ENCODE assay signal across 12 mouse cellular contexts in the genomic region with DNA sequence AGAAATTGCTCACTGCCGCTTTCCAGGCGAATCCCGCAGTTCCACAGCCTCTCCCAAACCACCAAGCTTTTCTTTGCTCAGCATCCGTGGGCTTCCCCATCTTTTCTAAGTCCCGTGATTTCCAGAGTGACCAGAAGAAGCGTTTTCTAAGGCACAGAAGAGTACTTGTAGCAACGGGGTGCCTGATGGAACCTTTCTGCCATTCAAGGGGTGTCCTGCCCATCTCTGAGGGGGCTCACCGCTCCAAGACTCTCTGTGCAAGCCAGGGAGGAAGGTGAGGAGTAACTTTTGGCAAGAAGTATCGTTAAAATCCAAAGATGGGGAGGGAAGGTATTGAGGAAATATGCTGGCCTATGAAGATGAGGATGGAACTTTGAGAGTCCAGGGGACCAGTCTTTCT. TPM values are rescaled to one million over a fixed set of nuclear protein-coding genes. Genes with fewer than 3 reads are reported as not detected.
DNase-seq lines count a peak whose midpoint lies in the region; ATAC-seq and TF ChIP-seq lines count a peak whose summit lies in the region.
"Had no signal": no experiment of that assay in that cellular context is flagged by ENCODE, and none has a peak within 500 bp of the region (broad histone marks: within the 10 kb centered on the region; RNA-seq: fewer than 3 reads in every experiment).

No protein-coding gene starts in this region.

- H3K27me3 ChIP-seq in heart, embryonic 12.5 days (replicated peaks) = peaks cover 95% of the 10 kb centered on the region
- H3K27me3 ChIP-seq in lung, embryonic 16.5 days (ENCODE audit: control insufficient read depth, insufficient read depth, low read depth, low read length) = peaks cover 35% of the 10 kb centered on the region
- peaks cover 65% of the 10 kb centered on the region for H3K27me3 ChIP-seq in limb, embryonic 13.5 days
- no peaks in the 10 kb centered on the region for H3K27me3 ChIP-seq in stomach, postnatal 0 days (ENCODE audit: control insufficient read depth, insufficient read depth, low read length)

- H3K27ac ChIP-seq in heart, embryonic 12.5 days (ENCODE audit: poor library complexity, severe bottlenecking) = no peak overlapping the region
- H3K27ac ChIP-seq in lung, embryonic 16.5 days (ENCODE audit: low read length) = peak overlapping the region; percentile 97
- no peak overlapping the region for H3K27ac ChIP-seq in limb, embryonic 13.5 days
- H3K27ac ChIP-seq in stomach, postnatal 0 days (replicated peaks) = peak overlapping the region; percentile 95
- H3K27ac ChIP-seq: midbrain, embryonic 15.5 days had no signal

- no peak for TF ChIP-seq EP300 in stomach, postnatal 0 days (optimal IDR thresholded peaks at IDR 0.05)

- intact Hi-C loops in heart, postnatal 10 days (cut with DNase I) = no loop called here

- ATAC-seq in heart, embryonic 12.5 days (ENCODE audit: insufficient number of reproducible peaks, low FRiP score) = no peak
- ATAC-seq in lung, embryonic 16.5 days (ENCODE audit: low read depth) = no peak
- ATAC-seq in limb, embryonic 13.5 days (ENCODE audit: low FRiP score, low read depth) = no peak
- no peak for ATAC-seq in stomach, postnatal 0 days (ENCODE audit: low FRiP score, low TSS enrichment)
- ATAC-seq: midbrain, embryonic 15.5 days had no signal

- no peak for TF ChIP-seq CTCF in stomach, postnatal 0 days (IDR thresholded peaks at IDR 0.05; ENCODE audit: low read depth)

- peak overlapping the region; percentile 47 for H3K4me2 ChIP-seq in heart, embryonic 12.5 days
- peak overlapping the region; percentile 57 for H3K4me2 ChIP-seq in lung, embryonic 16.5 days (ENCODE audit: low read depth, low read length)
- peak overlapping the region; percentile 70 for H3K4me2 ChIP-seq in limb, embryonic 13.5 days (replicated peaks)
- peak overlapping the region; percentile 75 for H3K4me2 ChIP-seq in stomach, postnatal 0 days (replicated peaks; ENCODE audit: low read depth)
- H3K4me2 ChIP-seq: midbrain, embryonic 15.5 days had no signal

- no peaks in the 10 kb centered on the region for H3K9me3 ChIP-seq in heart, embryonic 12.5 days (replicated peaks)
- H3K9me3 ChIP-seq in lung, embryonic 16.5 days (ENCODE audit: control insufficient read depth, low read length) = no peaks in the 10 kb centered on the region
- no peaks in the 10 kb centered on the region for H3K9me3 ChIP-seq in limb, embryonic 13.5 days
- H3K9me3 ChIP-seq in stomach, postnatal 0 days (ENCODE audit: control insufficient read depth, low read length) = no peaks in the 10 kb centered on the region
- H3K9me3 ChIP-seq: midbrain, embryonic 15.5 days had no signal

- no peaks in the 10 kb centered on the region for H3K36me3 ChIP-seq in heart, embryonic 12.5 days
- no peaks in the 10 kb centered on the region for H3K36me3 ChIP-seq in lung, embryonic 16.5 days (ENCODE audit: control insufficient read depth, insufficient read depth, low read length)
- no peaks in the 10 kb centered on the region; the same call in 1 of the 2 replicates for H3K36me3 ChIP-seq in limb, embryonic 13.5 days
- no peaks in the 10 kb centered on the region for H3K36me3 ChIP-seq in stomach, postnatal 0 days (ENCODE audit: control insufficient read depth, insufficient read depth, low read length)
- H3K36me3 ChIP-seq: midbrain, embryonic 15.5 days had no signal

- H3K4me3 ChIP-seq in heart, embryonic 12.5 days = peak overlapping the region; percentile 17; the same call in 1 of the 2 replicates
- peak overlapping the region; percentile 65 for H3K4me3 ChIP-seq in lung, embryonic 16.5 days (ENCODE audit: low read length)
- peak overlapping the region; percentile 47 for H3K4me3 ChIP-seq in limb, embryonic 13.5 days
- H3K4me3 ChIP-seq in stomach, postnatal 0 days (ENCODE audit: low read depth, low read length) = peak overlapping the region; percentile 63
- H3K4me3 ChIP-seq: erythroblast, embryonic 14.5 days; midbrain, embryonic 15.5 days had no signal

- H3K9ac ChIP-seq in heart, embryonic 12.5 days = no peak overlapping the region
- H3K9ac ChIP-seq in lung, embryonic 16.5 days (ENCODE audit: low read length) = peak overlapping the region; percentile 75
- H3K9ac ChIP-seq in limb, embryonic 13.5 days = no peak overlapping the region
- peak overlapping the region; percentile 89 for H3K9ac ChIP-seq in stomach, postnatal 0 days (ENCODE audit: low read length)
- H3K9ac ChIP-seq: midbrain, embryonic 15.5 days had no signal

- 6% methylated on average over 9 of the region's 9 CpGs for WGBS in heart, embryonic 12.5 days
- 4% methylated on average over 9 of the region's 9 CpGs for WGBS in lung, embryonic 16.5 days
- WGBS in limb, embryonic 13.5 days = 16% methylated on average over 9 of the region's 9 CpGs
- 21% methylated on average over 9 of the region's 9 CpGs for WGBS in stomach, postnatal 0 days

- no peak for DNase-seq in heart, postnatal 10 days
- no peak for DNase-seq in lung, postnatal 14 days
- peak; percentile 14 for DNase-seq in stomach, postnatal 0 days (ENCODE audit: low spot score)
- no peak for DNase-seq in ovary, adult 18-20 months (ENCODE audit: low spot score)
- no peak for DNase-seq in cerebellum, postnatal 10 days
- DNase-seq: thymus, adult 2 months had no signal

- H3K4me1 ChIP-seq in heart, embryonic 12.5 days (replicated peaks) = peaks cover 8% of the 10 kb centered on the region
- H3K4me1 ChIP-seq in lung, embryonic 16.5 days (replicated peaks; ENCODE audit: control insufficient read depth, insufficient read depth, low read length) = peaks cover 13% of the 10 kb centered on the region; the same call in 1 of the 2 replicates
- H3K4me1 ChIP-seq in limb, embryonic 13.5 days = peaks cover 66% of the 10 kb centered on the region
- H3K4me1 ChIP-seq in stomach, postnatal 0 days (replicated peaks; ENCODE audit: control insufficient read depth, insufficient read depth) = no peaks in the 10 kb centered on the region

RNA-seq across cellular contexts. Expression of a gene that starts 0.5 kb away (rescaled TPM):
- polyA plus RNA-seq in heart, embryonic 12.5 days (2016; fragmentation: Nextera tagmentation; extraction: Ambion mirVana) = 0.15 and 0.36 TPM in 2 replicates
- under 1 TPM; 0.10 to 0.17 TPM for total RNA-seq in heart, postnatal 10 days (2021)
- polyA plus RNA-seq in lung, embryonic 16.5 days (2015; fragmentation: Nextera tagmentation; extraction: Ambion mirVana) = 2.4 and 2.5 TPM in 2 replicates
- polyA plus RNA-seq in limb, embryonic 13.5 days (2015; fragmentation: Nextera tagmentation; extraction: Ambion mirVana) = 0.66 and 0.71 TPM in 2 replicates
- 0.90 and 0.99 TPM in 2 replicates for polyA plus RNA-seq in stomach, postnatal 0 days (2015; fragmentation: Nextera tagmentation; extraction: Ambion mirVana)
- total RNA-seq: left cerebral cortex, postnatal 10 days had no signal
- polyA plus RNA-seq: erythroblast, embryonic 14.5 days; midbrain, embryonic 15.5 days had no signal

RNA-seq across cellular contexts. Expression of a gene that starts 13.2 kb away (rescaled TPM):
- 0.98 and 1.2 TPM in 2 replicates for polyA plus RNA-seq in heart, embryonic 12.5 days (2016; fragmentation: Nextera tagmentation; extraction: Ambion mirVana)
- total RNA-seq in heart, postnatal 10 days (2021) = 1 to 10 TPM in 1 of 2 experiments, under 1 TPM in 1; 0.98 to 1.0 TPM
- 9.5 and 10.2 TPM in 2 replicates for polyA plus RNA-seq in lung, embryonic 16.5 days (2015; fragmentation: Nextera tagmentation; extraction: Ambion mirVana)
- 1.5 and 2.5 TPM in 2 replicates for polyA plus RNA-seq in limb, embryonic 13.5 days (2015; fragmentation: Nextera tagmentation; extraction: Ambion mirVana)
- 5.1 and 5.3 TPM in 2 replicates for polyA plus RNA-seq in stomach, postnatal 0 days (2015; fragmentation: Nextera tagmentation; extraction: Ambion mirVana)
- total RNA-seq: left cerebral cortex, postnatal 10 days had no signal
- polyA plus RNA-seq: erythroblast, embryonic 14.5 days had no signal

RNA-seq across cellular contexts. Expression of a gene that starts 13.7 kb away (rescaled TPM):
- polyA plus RNA-seq in heart, embryonic 12.5 days (2016; fragmentation: Nextera tagmentation; extraction: Ambion mirVana) = 0.38 and 0.39 TPM in 2 replicates
- 1 to 10 TPM in 1 of 2 experiments, under 1 TPM in 1; 0.69 to 1.3 TPM for total RNA-seq in heart, postnatal 10 days (2021)
- 2.4 and 2.7 TPM in 2 replicates for polyA plus RNA-seq in lung, embryonic 16.5 days (2015; fragmentation: Nextera tagmentation; extraction: Ambion mirVana)
- 0.52 and 0.96 TPM in 2 replicates for polyA plus RNA-seq in limb, embryonic 13.5 days (2015; fragmentation: Nextera tagmentation; extraction: Ambion mirVana)
- 2.5 and 2.6 TPM in 2 replicates for polyA plus RNA-seq in stomach, postnatal 0 days (2015; fragmentation: Nextera tagmentation; extraction: Ambion mirVana)
- total RNA-seq: left cerebral cortex, postnatal 10 days had no signal
- polyA plus RNA-seq: erythroblast, embryonic 14.5 days; midbrain, embryonic 15.5 days had no signal

RNA-seq across cellular contexts. Expression of a gene that starts 19.7 kb away (rescaled TPM):
- 0.89 and 1.3 TPM in 2 replicates for polyA plus RNA-seq in heart, embryonic 12.5 days (2016; fragmentation: Nextera tagmentation; extraction: Ambion mirVana)
- total RNA-seq in heart, postnatal 10 days (2021) = under 1 TPM; 0.22 to 0.30 TPM
- polyA plus RNA-seq in lung, embryonic 16.5 days (2015; fragmentation: Nextera tagmentation; extraction: Ambion mirVana) = 1.4 and 1.6 TPM in 2 replicates
- polyA plus RNA-seq in limb, embryonic 13.5 days (2015; fragmentation: Nextera tagmentation; extraction: Ambion mirVana) = 1.1 and 1.5 TPM in 2 replicates
- 0.35 and 0.56 TPM in 2 replicates for polyA plus RNA-seq in stomach, postnatal 0 days (2015; fragmentation: Nextera tagmentation; extraction: Ambion mirVana)
- total RNA-seq: left cerebral cortex, postnatal 10 days had no signal
- polyA plus RNA-seq: erythroblast, embryonic 14.5 days had no signal

RNA-seq across cellular contexts. Expression of a gene that starts 26.6 kb away (rescaled TPM):
- polyA plus RNA-seq in heart, embryonic 12.5 days (2016; fragmentation: Nextera tagmentation; extraction: Ambion mirVana) = 0.96 and 1.7 TPM in 2 replicates
- 1 to 10 TPM; 1.2 to 1.6 TPM for total RNA-seq in heart, postnatal 10 days (2021)
- polyA plus RNA-seq in lung, embryonic 16.5 days (2015; fragmentation: Nextera tagmentation; extraction: Ambion mirVana) = 32.3 and 36.3 TPM in 2 replicates
- 4.8 and 5.3 TPM in 2 replicates for polyA plus RNA-seq in limb, embryonic 13.5 days (2015; fragmentation: Nextera tagmentation; extraction: Ambion mirVana)
- polyA plus RNA-seq in stomach, postnatal 0 days (2015; fragmentation: Nextera tagmentation; extraction: Ambion mirVana) = 8.4 and 8.9 TPM in 2 replicates
- total RNA-seq: left cerebral cortex, postnatal 10 days had no signal
- polyA plus RNA-seq: erythroblast, embryonic 14.5 days; midbrain, embryonic 15.5 days had no signal

Comparison
In these comparisons a context has a peak if more than half of its experiments do, and no peak if none do; other contexts are left out.
1. H3K27ac ChIP-seq: peak in lung, embryonic 16.5 days (single experiment) and stomach, postnatal 0 days (single experiment); none in heart, embryonic 12.5 days (single experiment) and limb, embryonic 13.5 days (single experiment).
2. H3K9ac ChIP-seq: peak in lung, embryonic 16.5 days (single experiment) and stomach, postnatal 0 days (single experiment); none in heart, embryonic 12.5 days (single experiment) and limb, embryonic 13.5 days (single experiment).
3. Peak in every context shown above with its lines, with median percentiles within 50 percentile points of each other: H3K4me2 ChIP-seq and H3K4me3 ChIP-seq.